Mouse (Mus musculus): ENCODE results near the gene Fbxw22. TPM values are rescaled to one million over a fixed set of nuclear protein-coding genes. Genes with fewer than 3 reads are reported as not detected.
"Not testable (repeated sequence)": the region's sequence is repeated elsewhere in the genome, so short reads cannot be mapped to it uniquely, and the experiment has no call there.

The Fbxw22 gene
- not detected in 2 replicates for polyA plus RNA-seq (2016; fragmentation: Nextera tagmentation; extraction: Ambion mirVana)

GRCm38 (mm10) chr9:109404196-109404595 is at the start of gene Fbxw22:
Gene Fbxw22 (minus strand): TSS chr9:109404296.
- not testable (repeated sequence) for H3K27ac ChIP-seq; H3K9ac ChIP-seq; ATAC-seq (ENCODE audit: low FRiP score, low read depth); H3K27me3 ChIP-seq (replicated peaks); H3K4me2 ChIP-seq (replicated peaks); H3K9me3 ChIP-seq; H3K36me3 ChIP-seq; H3K4me1 ChIP-seq; H3K4me3 ChIP-seq
- 81% methylated on average over 4 of the region's 4 CpGs for WGBS

GRCm38 (mm10) chr9:109449040-109449439 is 44.9 kb upstream of the Fbxw22 start, which contains the start of gene Fbxw16:
Gene Fbxw16 (minus strand): TSS chr9:109449140.
- no peaks in the 10 kb centered on the region for H3K9me3 ChIP-seq
- no peak within 1 kb of the TSS for H3K4me2 ChIP-seq (replicated peaks)
- no peak for ATAC-seq (ENCODE audit: low FRiP score, low read depth)
- H3K27me3 ChIP-seq (replicated peaks): no peaks in the 10 kb centered on the region
- no peak within 1 kb of the TSS for H3K27ac ChIP-seq
- no peaks in the 10 kb centered on the region for H3K36me3 ChIP-seq
- H3K4me3 ChIP-seq: no peak within 1 kb of the TSS
- no peaks in the 10 kb centered on the region for H3K4me1 ChIP-seq
- H3K9ac ChIP-seq: no peak within 1 kb of the TSS

GRCm38 (mm10) chr9:109432956-109433355 is 28.9 kb upstream of the Fbxw22 start:
- Histone ChIP-seq H3K9ac (no peak overlapping the region), H3K9me3 (no peaks in the 10 kb centered on the region), H3K4me2 (replicated peaks) (no peak overlapping the region)

GRCm38 (mm10) chr9:109339559-109339958 is 64.5 kb downstream of the Fbxw22 start, which contains the start of gene Fbxw28:
Gene Fbxw28 (minus strand): TSS chr9:109339659.
- ATAC-seq (ENCODE audit: low FRiP score, low read depth); H3K27ac ChIP-seq; H3K27me3 ChIP-seq (replicated peaks); H3K4me3 ChIP-seq; H3K9me3 ChIP-seq; H3K4me2 ChIP-seq (replicated peaks); H3K36me3 ChIP-seq; H3K9ac ChIP-seq; H3K4me1 ChIP-seq: not testable (repeated sequence)
- WGBS: 100% methylated on average over 1 of the region's 1 CpGs

More at GRCm38 (mm10) chr9:109432956-109433355, 28.9 kb upstream of the Fbxw22 start:
- no peaks in the 10 kb centered on the region for H3K36me3 ChIP-seq
- H3K27me3 ChIP-seq (replicated peaks): no peaks in the 10 kb centered on the region
- no peaks in the 10 kb centered on the region for H3K4me1 ChIP-seq
- no peak overlapping the region for H3K4me3 ChIP-seq
- no peak overlapping the region for H3K27ac ChIP-seq
- 80% methylated on average over 1 of the region's 1 CpGs for WGBS
- ATAC-seq (ENCODE audit: low FRiP score, low read depth): no peak

Other genes with a start within 250 kb of the Fbxw22 start
- not detected in 2 replicates for gene Fbxw21, start 242.3 kb downstream of the Fbxw22 start, polyA plus RNA-seq (2016; fragmentation: Nextera tagmentation; extraction: Ambion mirVana)
- gene Fbxw13, start 208.3 kb downstream of the Fbxw22 start, polyA plus RNA-seq (2016; fragmentation: Nextera tagmentation; extraction: Ambion mirVana): not detected in 2 replicates
- gene Fbxw20, start 169.5 kb downstream of the Fbxw22 start, polyA plus RNA-seq (2016; fragmentation: Nextera tagmentation; extraction: Ambion mirVana): not detected in 2 replicates
- not detected in 2 replicates for gene Fbxw14, start 116.6 kb downstream of the Fbxw22 start, polyA plus RNA-seq (2016; fragmentation: Nextera tagmentation; extraction: Ambion mirVana)
- not detected in 2 replicates for gene Fbxw28, start 64.6 kb downstream of the Fbxw22 start, polyA plus RNA-seq (2016; fragmentation: Nextera tagmentation; extraction: Ambion mirVana)
- not detected in 2 replicates for gene Fbxw16, start 44.8 kb upstream of the Fbxw22 start, polyA plus RNA-seq (2016; fragmentation: Nextera tagmentation; extraction: Ambion mirVana)
- not detected in 2 replicates for gene Fbxw19, start 91.6 kb upstream of the Fbxw22 start, polyA plus RNA-seq (2016; fragmentation: Nextera tagmentation; extraction: Ambion mirVana)
- gene Fbxw15, start 164.0 kb upstream of the Fbxw22 start, polyA plus RNA-seq (2016; fragmentation: Nextera tagmentation; extraction: Ambion mirVana): not detected in 2 replicates
- gene Fbxw24, start 221.8 kb upstream of the Fbxw22 start, polyA plus RNA-seq (2016; fragmentation: Nextera tagmentation; extraction: Ambion mirVana): 0.13 TPM in 1 of 2 replicates, not detected in the other

Measured in neural tube, embryonic 12.5 days (tissue).